Mouse (Mus musculus) MEL (cell line): ENCODE measurements around the gene Cd1d1.

Experiments used
- CTCF ChIP-seq, 3 experiments: IDR thresholded peaks in 2 of 3; conservative IDR thresholded peaks in 1 of 3; 2 replicates each; pipeline ENCODE4 v1.5.1; 2011 to 2012; ENCODE audit warnings: low read length in 3 of 3, low read depth in 2 of 3, mild to moderate bottlenecking in 2 of 3, improper control_type of control experiment in 1 of 3, inconsistent platforms in 1 of 3, mixed read lengths in 1 of 3, moderate library complexity in 1 of 3; ENCODE audit not compliant: control insufficient read depth in 1 of 3, insufficient read depth in 1 of 3, poor library complexity in 1 of 3, severe bottlenecking in 1 of 3
- ETS1 ChIP-seq: IDR thresholded peaks from 2 replicates; pipeline ENCODE4 v1.6.1; 2012; ENCODE audit warnings: low read depth, mild to moderate bottlenecking, inconsistent platforms, low read length, improper control_type of control experiment, moderate library complexity
- NELFE ChIP-seq: IDR thresholded peaks from 2 replicates; pipeline ENCODE4 v1.6.1; 2011; ENCODE audit warnings: low read depth, low read length, improper control_type of control experiment
- POLR2A ChIP-seq, 2 experiments: IDR thresholded peaks; 2 replicates each; pipeline ENCODE4 v1.6.1; 2011 to 2012; ENCODE audit warnings: low read length in 2 of 2, mild to moderate bottlenecking in 2 of 2, control low read depth in 1 of 2, improper control_type of control experiment in 1 of 2, low read depth in 1 of 2, moderate library complexity in 1 of 2; ENCODE audit not compliant: control insufficient read depth in 1 of 2, insufficient read depth in 1 of 2, poor library complexity in 1 of 2
- UBTF ChIP-seq: IDR thresholded peaks from 2 replicates; pipeline ENCODE4 v1.6.1; 2012; ENCODE audit warnings: low read depth, mild to moderate bottlenecking, inconsistent platforms, low read length, improper control_type of control experiment, moderate library complexity, borderline replicate concordance; ENCODE audit not compliant: insufficient read depth
- USF1 ChIP-seq: IDR thresholded peaks from 2 replicates; pipeline ENCODE4 v1.6.1; 2014; ENCODE audit warnings: low read depth, mild to moderate bottlenecking, inconsistent platforms, low read length, improper control_type of control experiment, moderate library complexity
- ZMIZ1 ChIP-seq: IDR thresholded peaks from 2 replicates; pipeline ENCODE4 v1.6.1; 2012; ENCODE audit warnings: low read depth, mild to moderate bottlenecking, inconsistent platforms, low read length, improper control_type of control experiment, moderate library complexity

DNA sequence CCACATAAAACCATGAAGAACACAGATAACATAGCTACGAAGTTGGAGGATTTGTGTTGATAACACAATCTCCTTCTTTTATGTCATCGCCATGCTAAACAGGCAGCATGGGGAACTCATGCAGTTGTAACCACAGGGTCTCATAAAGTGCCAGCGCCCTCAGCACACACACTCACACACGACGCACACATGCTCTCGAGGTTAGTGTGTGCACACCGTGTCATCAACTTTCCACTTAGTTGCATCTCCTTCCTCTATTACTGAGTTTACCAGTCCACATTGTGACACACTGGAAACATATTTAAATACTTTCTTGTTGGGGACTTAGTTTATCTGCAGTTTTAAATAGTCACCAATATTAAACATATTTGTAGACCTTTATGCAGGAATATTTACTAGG, 40.2 kb downstream of the Cd1d1 start:
- TF ChIP-seq ZMIZ1 (no peak), NELFE (no peak), CTCF (IDR thresholded peaks at IDR 0.05 in 2 of 3, conservative IDR thresholded peaks at IDR 0.05 in 1 of 3; ENCODE audit: control insufficient read depth in 1 of 3, insufficient read depth in 1 of 3, low read depth in 2 of 3, low read length in 3 of 3, poor library complexity in 1 of 3, severe bottlenecking in 1 of 3) (no peak), UBTF (no peak), USF1 (no peak), POLR2A (IDR thresholded peaks at IDR 0.05; ENCODE audit: control insufficient read depth in 1 of 2, insufficient read depth in 1 of 2, low read depth in 1 of 2, low read length in 2 of 2, poor library complexity in 1 of 2) (no peak), ETS1 (no peak)
